Mouse (Mus musculus) midbrain, embryonic 16.5 days (tissue): Measurements from ENCODE around the gene Zc3h14. TPM values are rescaled to one million over a fixed set of nuclear protein-coding genes. Genes with fewer than 3 reads are reported as not detected.

Source experiments
- ATAC-seq: fragments of 200-750 bp; cut with Nextera tagmentation; 2 replicates; pipeline ENCODE4 v1.8.0; 2017; ENCODE audit warnings: moderate TSS enrichment
- H3K27ac ChIP-seq: fragments of 300-500 bp; sonication (generic); 2 replicates; pipeline ENCODE4 v1.5.1; 2014; ENCODE audit warnings: mild to moderate bottlenecking, low read length, mixed read lengths
- H3K27me3 ChIP-seq: fragments of 300-500 bp; sonication (generic); 2 replicates; pipeline ENCODE4 v1.6.1; 2014; ENCODE audit warnings: low read depth, low read length, mixed read lengths; ENCODE audit not compliant: control insufficient read depth, insufficient read depth
- H3K36me3 ChIP-seq: fragments of 300-500 bp; sonication (generic); 2 replicates; pipeline ENCODE4 v1.6.1; 2014; ENCODE audit warnings: mild to moderate bottlenecking, low read length, moderate library complexity, mixed read lengths; ENCODE audit not compliant: control insufficient read depth, insufficient read depth
- H3K4me1 ChIP-seq: fragments of 300-500 bp; sonication (generic); 2 replicates; pipeline ENCODE4 v1.6.1; 2014; ENCODE audit warnings: mild to moderate bottlenecking, low read length, mixed read lengths; ENCODE audit not compliant: control insufficient read depth, insufficient read depth
- H3K4me2 ChIP-seq: fragments of 300-500 bp; sonication (generic); 2 replicates; pipeline ENCODE4 v1.6.1; 2014; ENCODE audit warnings: mild to moderate bottlenecking, low read length, mixed read lengths
- H3K4me3 ChIP-seq: fragments of 300-500 bp; sonication (generic); 2 replicates; pipeline ENCODE4 v1.5.1; 2014; ENCODE audit warnings: low read depth, mild to moderate bottlenecking, low read length, moderate library complexity, mixed read lengths
- H3K9ac ChIP-seq: fragments of 300-500 bp; sonication (generic); 2 replicates; pipeline ENCODE4 v1.6.1; 2014; ENCODE audit warnings: low read depth, low read length, mixed read lengths
- H3K9me3 ChIP-seq: fragments of 300-500 bp; sonication (generic); replicated peaks from 2 replicates; pipeline ENCODE4 v1.6.1; 2014; ENCODE audit warnings: mild to moderate bottlenecking, low read length, mixed read lengths; ENCODE audit not compliant: control insufficient read depth, poor library complexity, severe bottlenecking
- WGBS: fragments of 180-500 bp; shearing (Covaris S2); extraction: QIAGEN DNeasy Blood & Tissue Kit; methylation state at CpG from one replicate; pipeline ENCODE4 v1.1.7; 2014; 5-methylcytosine and 5-hydroxymethylcytosine counted together
- polyA plus RNA-seq: library from polyadenylated mRNA; unstranded; fragments of >200 nt; fragmentation: Nextera tagmentation; extraction: Ambion mirVana; gene quantifications from 2 replicates; pipeline ENCODE4 v1.2.1, GENCODE M21; 2015

Gene Zc3h14
- polyA plus RNA-seq, 1 experiment from 2014 or later: 103 TPM

DNA sequence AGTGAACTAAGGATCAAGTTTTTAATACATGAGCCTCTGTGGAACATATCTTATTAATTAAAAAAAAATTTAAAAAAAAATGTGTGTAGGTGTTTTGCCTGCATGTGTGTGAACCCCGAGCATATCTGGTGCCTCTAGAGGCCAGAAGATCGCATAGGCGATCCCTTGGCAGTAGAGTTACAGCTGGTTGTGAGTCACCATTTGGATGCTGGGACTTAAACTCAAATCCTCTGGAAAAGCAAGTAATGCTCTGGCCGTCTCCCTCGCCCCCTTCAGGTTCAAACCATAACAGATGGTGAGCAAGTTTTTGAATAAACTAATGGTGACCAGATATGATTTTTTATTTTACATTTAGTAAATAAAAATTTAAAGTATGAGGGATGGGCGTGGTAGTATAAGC lies 10.9 kb downstream of the Zc3h14 start:
- Histone ChIP-seq H3K9me3 (no peaks in the 10 kb centered on the region), H3K36me3 (peaks cover 18% of the 10 kb centered on the region), H3K4me1 (no peaks in the 10 kb centered on the region), H3K27ac (no peak overlapping the region), H3K9ac (no peak overlapping the region), H3K4me3 (no peak overlapping the region), H3K4me2 (no peak overlapping the region), H3K27me3 (no peaks in the 10 kb centered on the region)
- no peak for ATAC-seq
- 89% methylated on average over 6 of the region's 6 CpGs for WGBS

DNA sequence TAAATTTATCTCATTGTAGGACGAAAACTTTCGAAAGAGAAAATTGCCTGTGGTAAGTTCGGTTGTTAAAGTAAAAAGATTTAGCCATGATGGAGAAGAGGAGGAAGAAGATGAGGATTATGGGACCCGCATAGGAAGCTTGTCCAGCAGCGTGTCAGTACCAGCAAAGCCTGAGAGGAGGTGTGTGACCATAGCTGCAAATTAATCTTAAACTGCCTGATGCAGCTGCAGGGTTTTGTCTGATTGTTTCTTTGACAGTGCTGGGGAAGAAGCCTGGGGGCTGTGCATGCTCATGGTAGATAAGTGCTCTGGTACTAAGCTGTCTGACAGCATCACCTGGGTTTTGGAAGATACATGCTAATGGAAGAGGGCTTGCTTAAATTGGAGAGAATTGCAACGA lies 12.9 kb downstream of the Zc3h14 start:
- no peaks in the 10 kb centered on the region for H3K27me3 ChIP-seq
- no peaks in the 10 kb centered on the region for H3K4me1 ChIP-seq
- WGBS: 95% methylated on average over 6 of the region's 6 CpGs
- no peak overlapping the region for H3K27ac ChIP-seq
- H3K9ac ChIP-seq: no peak overlapping the region
- H3K4me3 ChIP-seq: no peak overlapping the region
- H3K9me3 ChIP-seq: no peaks in the 10 kb centered on the region
- H3K4me2 ChIP-seq: no peak overlapping the region
- no peak for ATAC-seq
- H3K36me3 ChIP-seq: peaks cover 26% of the 10 kb centered on the region

DNA sequence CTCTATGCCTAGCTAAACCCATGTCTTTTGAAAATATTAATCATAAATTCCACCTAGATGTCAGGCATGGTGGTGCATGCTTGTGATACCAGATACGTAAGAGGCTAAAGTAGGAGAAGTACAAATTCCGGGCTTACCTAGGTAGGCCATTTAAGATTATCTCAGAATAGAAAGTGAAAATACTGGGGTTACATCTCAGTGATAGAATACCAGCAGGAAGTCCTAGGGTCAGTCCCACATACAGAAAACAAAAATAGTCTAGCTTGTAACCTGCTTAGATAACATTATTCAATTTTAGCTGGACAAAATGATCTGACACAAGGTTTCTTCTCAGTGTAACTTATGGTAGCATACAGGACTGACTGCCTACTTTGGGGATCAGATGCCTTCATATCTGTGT lies 19.5 kb downstream of the Zc3h14 start:
- peaks cover 22% of the 10 kb centered on the region for H3K36me3 ChIP-seq
- H3K4me2 ChIP-seq: no peak overlapping the region
- no peaks in the 10 kb centered on the region for H3K4me1 ChIP-seq
- H3K9me3 ChIP-seq: no peaks in the 10 kb centered on the region
- H3K27ac ChIP-seq: no peak overlapping the region
- ATAC-seq: no peak
- H3K27me3 ChIP-seq: no peaks in the 10 kb centered on the region
- no peak overlapping the region for H3K4me3 ChIP-seq
- H3K9ac ChIP-seq: no peak overlapping the region
- WGBS: 97% methylated on average over 2 of the region's 2 CpGs

DNA sequence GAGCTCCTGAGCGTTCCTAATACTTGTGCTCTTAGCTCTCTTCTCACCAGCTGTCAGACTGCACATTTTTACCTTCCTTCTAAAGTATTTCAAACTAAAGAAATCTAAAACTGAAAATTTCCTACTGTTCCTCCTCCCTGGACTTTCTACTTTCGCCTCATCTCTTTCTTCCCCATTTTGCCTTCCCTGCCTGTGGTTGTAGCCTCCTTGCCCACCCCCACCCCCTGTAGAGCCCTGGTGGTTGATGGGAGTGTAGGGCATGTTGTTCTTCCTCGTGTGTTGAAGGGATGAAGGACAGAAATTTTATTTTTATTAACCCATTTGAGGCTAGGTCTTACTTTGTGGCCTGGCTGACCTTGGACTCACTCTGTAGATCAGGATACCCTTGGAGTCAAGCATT lies 30.7 kb downstream of the Zc3h14 start:
- Histone ChIP-seq H3K27me3 (no peaks in the 10 kb centered on the region), H3K4me3 (no peak overlapping the region), H3K9ac (no peak overlapping the region), H3K27ac (no peak overlapping the region), H3K36me3 (peaks cover 37% of the 10 kb centered on the region), H3K9me3 (no peaks in the 10 kb centered on the region), H3K4me2 (no peak overlapping the region), H3K4me1 (no peaks in the 10 kb centered on the region)
- ATAC-seq: no peak
- 82% methylated on average over 3 of the region's 3 CpGs for WGBS

DNA sequence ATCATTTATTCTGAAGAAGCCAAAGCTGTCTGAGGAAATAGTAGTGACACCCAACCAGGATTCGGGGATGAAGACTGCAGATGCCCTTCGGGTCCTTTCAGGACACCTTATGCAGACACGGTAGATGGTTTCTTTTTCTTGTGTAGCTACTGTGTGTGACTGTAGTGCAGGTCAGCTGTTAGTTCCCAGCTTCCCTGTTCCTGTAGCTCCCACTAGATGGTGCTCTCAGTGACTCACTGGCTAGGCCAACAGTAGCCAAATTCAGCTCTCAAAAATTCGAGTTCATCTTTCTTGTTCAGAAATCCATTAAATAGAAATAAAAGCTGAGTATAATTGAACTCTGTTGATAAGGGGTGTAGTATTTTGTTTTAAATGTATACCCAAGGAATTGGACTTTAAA lies 32.4 kb downstream of the Zc3h14 start:
- H3K27me3 ChIP-seq: no peaks in the 10 kb centered on the region
- H3K9ac ChIP-seq: no peak overlapping the region
- no peak for ATAC-seq
- H3K36me3 ChIP-seq: peaks cover 46% of the 10 kb centered on the region
- H3K27ac ChIP-seq: no peak overlapping the region
- no peaks in the 10 kb centered on the region for H3K4me1 ChIP-seq
- H3K9me3 ChIP-seq: no peaks in the 10 kb centered on the region
- WGBS: 87% methylated on average over 4 of the region's 4 CpGs
- H3K4me3 ChIP-seq: no peak overlapping the region
- no peak overlapping the region for H3K4me2 ChIP-seq

DNA sequence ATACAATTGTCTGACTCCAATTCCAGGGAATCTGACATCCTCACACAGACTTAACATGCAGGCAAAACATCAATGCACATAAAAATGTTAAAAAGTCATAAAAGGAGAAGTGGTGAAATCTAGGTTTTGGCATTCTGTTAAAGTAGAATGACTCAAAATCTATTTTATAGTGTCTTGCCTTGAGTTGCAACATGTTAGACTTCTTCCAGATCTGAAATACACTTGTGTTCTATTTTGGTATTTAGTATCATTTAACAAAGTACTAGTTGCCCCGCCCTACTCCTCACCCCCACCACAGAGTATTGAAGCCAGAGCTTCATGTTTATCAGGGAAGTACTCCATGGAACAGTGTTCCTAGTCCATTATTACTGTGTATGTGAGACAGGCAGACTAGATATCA lies 37.5 kb downstream of the Zc3h14 start:
- WGBS: 96% methylated on average over 1 of the region's 1 CpGs
- Histone ChIP-seq H3K9ac (no peak overlapping the region), H3K4me1 (no peaks in the 10 kb centered on the region), H3K27ac (no peak overlapping the region), H3K4me2 (no peak overlapping the region), H3K27me3 (no peaks in the 10 kb centered on the region), H3K9me3 (no peaks in the 10 kb centered on the region), H3K36me3 (peaks cover 40% of the 10 kb centered on the region), H3K4me3 (no peak overlapping the region)
- no peak for ATAC-seq

DNA sequence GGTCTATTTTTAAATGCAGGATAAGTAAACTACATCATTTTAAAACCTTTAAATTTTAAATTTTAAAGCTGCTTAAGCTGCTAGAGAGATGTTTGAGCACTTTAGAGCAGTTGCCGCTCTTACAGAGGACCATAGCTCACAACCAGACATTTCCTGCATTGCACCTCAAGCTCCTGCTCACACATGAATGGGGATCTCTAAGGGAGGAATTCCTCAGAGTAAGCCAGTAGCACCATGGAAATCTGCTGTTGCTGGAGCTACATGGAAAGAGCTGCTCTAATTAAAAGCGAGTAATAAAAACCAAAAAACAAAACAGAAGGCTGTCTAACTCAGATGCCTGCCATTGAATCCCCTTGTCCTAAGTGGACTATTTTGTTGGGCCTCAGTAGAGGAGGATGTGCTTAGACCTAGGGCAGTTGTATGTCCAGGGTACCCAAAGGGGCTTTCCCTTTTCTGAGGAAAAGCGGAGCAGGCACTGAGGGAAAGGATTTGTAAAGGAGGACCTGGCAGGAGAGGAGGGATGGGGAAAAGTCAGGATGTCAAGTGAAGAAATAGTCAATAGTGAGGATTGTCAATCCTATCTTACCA lies 49.1 kb downstream of the Zc3h14 start:
- H3K4me3 ChIP-seq: no peak overlapping the region
- H3K4me1 ChIP-seq: no peaks in the 10 kb centered on the region
- H3K4me2 ChIP-seq: no peak overlapping the region
- no peaks in the 10 kb centered on the region for H3K27me3 ChIP-seq
- no peak for ATAC-seq
- peaks cover 37% of the 10 kb centered on the region for H3K36me3 ChIP-seq
- H3K9ac ChIP-seq: no peak overlapping the region
- no peaks in the 10 kb centered on the region for H3K9me3 ChIP-seq
- H3K27ac ChIP-seq: no peak overlapping the region
- WGBS: 86% methylated on average over 3 of the region's 3 CpGs

DNA sequence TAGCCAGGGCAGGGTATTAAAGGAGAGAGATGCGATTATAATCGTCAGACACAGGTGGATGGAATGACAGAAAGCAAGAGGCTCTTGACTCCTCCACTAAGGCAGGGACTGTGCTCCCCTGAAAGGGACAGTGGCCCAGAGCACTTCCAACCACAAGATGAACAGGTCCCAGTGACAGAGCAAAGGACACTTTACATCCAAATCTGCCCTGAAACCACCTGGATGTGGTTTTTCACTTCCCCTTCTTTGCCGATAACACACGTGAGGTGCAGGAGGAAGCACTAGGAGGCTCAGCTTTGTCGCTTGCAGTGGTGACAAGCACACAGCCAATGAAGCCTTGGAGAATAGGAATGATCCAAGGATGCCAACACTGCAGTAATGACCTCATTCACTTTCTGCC lies 53.6 kb downstream of the Zc3h14 start:
- Histone ChIP-seq H3K9ac (no peak overlapping the region), H3K27me3 (no peaks in the 10 kb centered on the region), H3K4me3 (no peak overlapping the region), H3K36me3 (peaks cover 13% of the 10 kb centered on the region), H3K4me1 (no peaks in the 10 kb centered on the region), H3K4me2 (no peak overlapping the region), H3K9me3 (no peaks in the 10 kb centered on the region), H3K27ac (no peak overlapping the region)
- 87% methylated on average over 5 of the region's 5 CpGs for WGBS
- ATAC-seq: no peak

DNA sequence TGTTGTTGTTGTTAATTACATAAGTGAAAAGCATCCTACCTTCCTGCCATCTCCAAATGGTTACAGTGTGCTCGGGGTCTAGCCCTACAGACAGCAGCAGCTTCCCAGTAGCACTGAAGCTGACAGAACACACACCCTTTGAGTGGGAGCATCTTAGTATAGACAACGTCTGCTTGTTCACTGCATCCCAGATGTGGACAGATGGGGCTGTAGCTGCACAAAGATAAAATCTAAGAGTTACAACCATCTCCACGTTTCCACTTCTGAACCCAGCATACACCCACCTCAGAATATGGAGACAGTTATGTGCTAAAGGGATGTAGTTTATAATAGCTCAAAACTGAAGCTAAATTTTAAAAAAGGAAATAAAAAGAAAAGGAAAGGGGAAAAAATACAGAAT lies 55.5 kb downstream of the Zc3h14 start:
- no peaks in the 10 kb centered on the region for H3K4me1 ChIP-seq

More for the DNA sequence above, 55.5 kb downstream of the Zc3h14 start:
- no peak overlapping the region for H3K27ac ChIP-seq
- WGBS: 82% methylated on average over 3 of the region's 3 CpGs
- H3K9ac ChIP-seq: no peak overlapping the region
- H3K4me3 ChIP-seq: no peak overlapping the region
- no peak overlapping the region for H3K4me2 ChIP-seq
- H3K27me3 ChIP-seq: no peaks in the 10 kb centered on the region
- no peaks in the 10 kb centered on the region for H3K9me3 ChIP-seq
- ATAC-seq: no peak
- peaks cover 13% of the 10 kb centered on the region for H3K36me3 ChIP-seq
